Mouse (Mus musculus): ENCODE results near the gene Canx.

DNA sequence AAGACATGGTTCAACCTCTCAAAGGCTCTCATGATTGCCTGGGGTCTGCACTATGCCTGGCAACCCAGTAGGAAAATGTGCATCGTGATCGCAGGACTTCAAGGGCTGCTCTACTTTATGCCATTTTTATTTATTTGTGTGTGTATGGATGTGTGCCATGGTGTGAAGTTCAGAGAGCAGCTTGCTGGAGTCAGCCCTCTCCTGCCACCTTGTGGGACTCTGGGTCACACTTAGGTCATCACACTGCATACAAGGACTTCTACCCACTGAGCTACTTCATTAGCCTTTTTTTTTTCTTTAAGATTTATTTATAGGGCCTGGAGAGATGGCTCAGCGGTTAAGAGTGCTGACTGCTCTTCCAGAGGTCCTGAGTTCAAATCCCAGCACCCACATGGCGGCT is 63.5 kb downstream of the Canx start:
- TF ChIP-seq POLR2A (IDR thresholded peaks at IDR 0.05; ENCODE audit: low read depth, low read length): no peak
- peak; percentile 75 for TF ChIP-seq CTCF (conservative IDR thresholded peaks at IDR 0.05; ENCODE audit: insufficient read depth, insufficient read length, low read depth, low read length)

Measured in kidney, adult 2 months (tissue).